Mouse (Mus musculus): Measurements from ENCODE around the gene Slc25a22. TPM values are rescaled to one million over a fixed set of nuclear protein-coding genes. Genes with fewer than 3 reads are reported as not detected.

Gene Slc25a22
- 19.4 and 19.7 TPM in 2 replicates for polyA plus RNA-seq (2014; fragmentation: Nextera tagmentation; extraction: Ambion mirVana)

- ATAC-seq (replicated peaks; ENCODE audit: insufficient number of reproducible peaks, low FRiP score, low TSS enrichment), result peak; percentile 74
- Histone ChIP-seq H3K27me3 (ENCODE audit: control insufficient read depth, insufficient read depth, low read length) (no peaks in the 10 kb centered on the region), H3K4me3 (ENCODE audit: low read depth, low read length) (peak within 1 kb of the TSS; percentile 66), H3K36me3 (ENCODE audit: control insufficient read depth, insufficient read depth, low read length) (peaks cover 6% of the 10 kb centered on the region; the same call in 1 of the 2 replicates), H3K9me3 (replicated peaks; ENCODE audit: control insufficient read depth, low read length) (no peaks in the 10 kb centered on the region), H3K27ac (ENCODE audit: low read depth, low read length) (peak within 1 kb of the TSS; percentile 24; the same call in 1 of the 2 replicates), H3K4me2 (peak within 1 kb of the TSS; percentile 95), H3K4me1 (ENCODE audit: control insufficient read depth, insufficient read depth, low read length) (peaks cover 36% of the 10 kb centered on the region), H3K9ac (ENCODE audit: low read depth, low read length) (peak within 1 kb of the TSS; percentile 76)
- 6% methylated on average over 53 of the region's 53 CpGs for WGBS (ENCODE audit: insufficient replicate concordance)
Measured at GRCm38 (mm10) chr7:141437178-141438120, at the start of gene Slc25a22. Slc25a22 (minus strand) TSS chr7:141437892.

GRCm38 (mm10) chr7:141487141-141487540 is 49.4 kb upstream of the Slc25a22 start:
- H3K27me3 ChIP-seq (ENCODE audit: control insufficient read depth, insufficient read depth, low read length), result peaks cover 13% of the 10 kb centered on the region
- no peak overlapping the region for H3K9ac ChIP-seq (ENCODE audit: low read depth, low read length)
- peaks cover 9% of the 10 kb centered on the region for H3K4me1 ChIP-seq (ENCODE audit: control insufficient read depth, insufficient read depth, low read length)
- H3K4me3 ChIP-seq (ENCODE audit: low read depth, low read length), result no peak overlapping the region
- no peak overlapping the region for H3K27ac ChIP-seq (ENCODE audit: low read depth, low read length)
- no peak overlapping the region for H3K4me2 ChIP-seq
- no peaks in the 10 kb centered on the region for H3K36me3 ChIP-seq (ENCODE audit: control insufficient read depth, insufficient read depth, low read length)
- no peaks in the 10 kb centered on the region for H3K9me3 ChIP-seq (replicated peaks; ENCODE audit: control insufficient read depth, low read length)
- no peak for ATAC-seq (replicated peaks; ENCODE audit: insufficient number of reproducible peaks, low FRiP score, low TSS enrichment)
- WGBS (ENCODE audit: insufficient replicate concordance), result 74% methylated on average over 7 of the region's 7 CpGs

- Histone ChIP-seq H3K27ac (ENCODE audit: low read depth, low read length) (no peak overlapping the region), H3K4me2 (no peak overlapping the region), H3K36me3 (ENCODE audit: control insufficient read depth, insufficient read depth, low read length) (no peaks in the 10 kb centered on the region), H3K4me3 (ENCODE audit: low read depth, low read length) (no peak overlapping the region), H3K9ac (ENCODE audit: low read depth, low read length) (no peak overlapping the region), H3K9me3 (replicated peaks; ENCODE audit: control insufficient read depth, low read length) (no peaks in the 10 kb centered on the region), H3K4me1 (ENCODE audit: control insufficient read depth, insufficient read depth, low read length) (peaks cover 12% of the 10 kb centered on the region), H3K27me3 (ENCODE audit: control insufficient read depth, insufficient read depth, low read length) (peaks cover 14% of the 10 kb centered on the region)
- WGBS (ENCODE audit: insufficient replicate concordance), result 96% methylated on average over 1 of the region's 1 CpGs
- no peak for ATAC-seq (replicated peaks; ENCODE audit: insufficient number of reproducible peaks, low FRiP score, low TSS enrichment)
Measured at GRCm38 (mm10) chr7:141486239-141486638, 48.5 kb upstream of the Slc25a22 start.

- H3K4me3 ChIP-seq (ENCODE audit: low read depth, low read length), result no peak overlapping the region
- H3K9me3 ChIP-seq (replicated peaks; ENCODE audit: control insufficient read depth, low read length), result no peaks in the 10 kb centered on the region
- H3K4me2 ChIP-seq, result no peak overlapping the region
- WGBS (ENCODE audit: insufficient replicate concordance), result 96% methylated on average over 2 of the region's 2 CpGs
- no peak overlapping the region for H3K9ac ChIP-seq (ENCODE audit: low read depth, low read length)
- no peaks in the 10 kb centered on the region for H3K36me3 ChIP-seq (ENCODE audit: control insufficient read depth, insufficient read depth, low read length)
- no peak for ATAC-seq (replicated peaks; ENCODE audit: insufficient number of reproducible peaks, low FRiP score, low TSS enrichment)
- peaks cover 17% of the 10 kb centered on the region for H3K27me3 ChIP-seq (ENCODE audit: control insufficient read depth, insufficient read depth, low read length)
- no peak overlapping the region for H3K27ac ChIP-seq (ENCODE audit: low read depth, low read length)
- H3K4me1 ChIP-seq (ENCODE audit: control insufficient read depth, insufficient read depth, low read length), result peaks cover 16% of the 10 kb centered on the region
Measured at GRCm38 (mm10) chr7:141485606-141486005, 47.9 kb upstream of the Slc25a22 start.

- Histone ChIP-seq H3K9ac (ENCODE audit: low read depth, low read length) (no peak overlapping the region), H3K36me3 (ENCODE audit: control insufficient read depth, insufficient read depth, low read length) (no peaks in the 10 kb centered on the region), H3K27ac (ENCODE audit: low read depth, low read length) (no peak overlapping the region), H3K9me3 (replicated peaks; ENCODE audit: control insufficient read depth, low read length) (no peaks in the 10 kb centered on the region), H3K27me3 (ENCODE audit: control insufficient read depth, insufficient read depth, low read length) (peaks cover 17% of the 10 kb centered on the region), H3K4me1 (ENCODE audit: control insufficient read depth, insufficient read depth, low read length) (peaks cover 19% of the 10 kb centered on the region), H3K4me3 (ENCODE audit: low read depth, low read length) (no peak overlapping the region), H3K4me2 (no peak overlapping the region)
- no peak for ATAC-seq (replicated peaks; ENCODE audit: insufficient number of reproducible peaks, low FRiP score, low TSS enrichment)
- WGBS (ENCODE audit: insufficient replicate concordance), result 56% methylated on average over 2 of the region's 2 CpGs
Measured at GRCm38 (mm10) chr7:141485186-141485585, 47.5 kb upstream of the Slc25a22 start.

GRCm38 (mm10) chr7:141484186-141485120 is 46.8 kb upstream of the Slc25a22 start:
- H3K4me1 ChIP-seq (ENCODE audit: control insufficient read depth, insufficient read depth, low read length), result peaks cover 19% of the 10 kb centered on the region
- no peak overlapping the region for H3K27ac ChIP-seq (ENCODE audit: low read depth, low read length)
- no peak overlapping the region for H3K4me3 ChIP-seq (ENCODE audit: low read depth, low read length)
- WGBS (ENCODE audit: insufficient replicate concordance), result 65% methylated on average over 5 of the region's 5 CpGs
- no peak for ATAC-seq (replicated peaks; ENCODE audit: insufficient number of reproducible peaks, low FRiP score, low TSS enrichment)
- peaks cover 17% of the 10 kb centered on the region for H3K27me3 ChIP-seq (ENCODE audit: control insufficient read depth, insufficient read depth, low read length)
- H3K9ac ChIP-seq (ENCODE audit: low read depth, low read length), result no peak overlapping the region
- H3K36me3 ChIP-seq (ENCODE audit: control insufficient read depth, insufficient read depth, low read length), result no peaks in the 10 kb centered on the region
- H3K4me2 ChIP-seq, result no peak overlapping the region
- no peaks in the 10 kb centered on the region for H3K9me3 ChIP-seq (replicated peaks; ENCODE audit: control insufficient read depth, low read length)

GRCm38 (mm10) chr7:141483114-141483653 is 45.5 kb upstream of the Slc25a22 start:
- H3K4me3 ChIP-seq (ENCODE audit: low read depth, low read length), result no peak overlapping the region
- no peak for ATAC-seq (replicated peaks; ENCODE audit: insufficient number of reproducible peaks, low FRiP score, low TSS enrichment)
- no peak overlapping the region for H3K9ac ChIP-seq (ENCODE audit: low read depth, low read length)
- H3K9me3 ChIP-seq (replicated peaks; ENCODE audit: control insufficient read depth, low read length), result no peaks in the 10 kb centered on the region
- no peaks in the 10 kb centered on the region for H3K36me3 ChIP-seq (ENCODE audit: control insufficient read depth, insufficient read depth, low read length)
- H3K4me2 ChIP-seq, result no peak overlapping the region
- no peak overlapping the region for H3K27ac ChIP-seq (ENCODE audit: low read depth, low read length)
- H3K27me3 ChIP-seq (ENCODE audit: control insufficient read depth, insufficient read depth, low read length), result peaks cover 17% of the 10 kb centered on the region
- WGBS (ENCODE audit: insufficient replicate concordance), result 77% methylated on average over 6 of the region's 6 CpGs
- peaks cover 23% of the 10 kb centered on the region for H3K4me1 ChIP-seq (ENCODE audit: control insufficient read depth, insufficient read depth, low read length)

GRCm38 (mm10) chr7:141482531-141483024 is 44.9 kb upstream of the Slc25a22 start:
- Histone ChIP-seq H3K4me3 (ENCODE audit: low read depth, low read length) (peak overlapping the region; percentile 62), H3K27ac (ENCODE audit: low read depth, low read length) (no peak overlapping the region), H3K4me1 (ENCODE audit: control insufficient read depth, insufficient read depth, low read length) (peaks cover 29% of the 10 kb centered on the region), H3K9ac (ENCODE audit: low read depth, low read length) (peak overlapping the region; percentile 64; the same call in 1 of the 2 replicates), H3K9me3 (replicated peaks; ENCODE audit: control insufficient read depth, low read length) (no peaks in the 10 kb centered on the region), H3K4me2 (peak overlapping the region; percentile 94), H3K27me3 (ENCODE audit: control insufficient read depth, insufficient read depth, low read length) (peaks cover 17% of the 10 kb centered on the region), H3K36me3 (ENCODE audit: control insufficient read depth, insufficient read depth, low read length) (no peaks in the 10 kb centered on the region)
- no peak for ATAC-seq (replicated peaks; ENCODE audit: insufficient number of reproducible peaks, low FRiP score, low TSS enrichment)
- 18% methylated on average over 11 of the region's 11 CpGs for WGBS (ENCODE audit: insufficient replicate concordance)

All from heart, embryonic 11.5 days (tissue).